Mouse (Mus musculus) heart, postnatal 36 days (tissue): ENCODE measurements around the gene Cdc25a. TPM values are rescaled to one million over a fixed set of nuclear protein-coding genes. Genes with fewer than 3 reads are reported as not detected.

Experiments used
- DNase-seq, 2 experiments: peaks; one replicate each; pipeline ENCODE4 v3.0.0; 2021 to 2022
- intact Hi-C: fragments of 180-260 bp; cut with DNase I; formaldehyde crosslinking; loops from one replicate; pipeline ENCODE4 v1.15.1; 2025
- microRNA-seq, 2 experiments: library from miRNA; unstranded; fragments of <30 nt; microRNA quantifications; one replicate each; pipeline ENCODE4 v1.2.0; 2021; ENCODE audit warnings: borderline number of aligned reads in 2 of 2
- total RNA-seq, 2 experiments: library from RNA; stranded (reverse); gene quantifications; 2 replicates each; pipeline ENCODE4 v1.2.3; 2021

Cdc25a gene
- total RNA-seq, 2 experiments from 2014 or later, result 4.4 to 6.3 TPM

DNA sequence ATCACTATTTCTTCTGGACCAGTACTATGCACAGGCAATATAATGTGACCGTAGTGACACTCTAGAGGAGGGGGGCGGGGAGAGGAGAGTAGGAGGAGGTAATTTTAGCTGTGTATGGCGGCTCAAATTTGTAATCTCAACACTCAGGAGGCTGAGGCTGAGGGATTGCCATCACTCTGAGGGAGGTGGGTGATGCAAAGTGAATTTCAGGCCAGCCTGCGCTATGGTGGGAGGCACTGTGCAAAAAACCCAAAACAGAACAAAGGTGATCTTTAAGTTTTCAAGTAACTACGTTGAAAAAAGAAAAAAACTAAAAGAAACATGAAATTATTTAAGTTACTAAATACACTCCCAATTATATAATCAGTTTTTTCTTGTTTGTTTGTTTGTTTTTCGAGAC is 55.4 kb downstream of the Cdc25a start:
- DNase-seq, result no peak
- intact Hi-C loops, result loop anchor here (2.0 to 5.0 kb wide), 2 partner anchors 37 to 54 kb away; no protein-coding TSS in a partner anchor

DNA sequence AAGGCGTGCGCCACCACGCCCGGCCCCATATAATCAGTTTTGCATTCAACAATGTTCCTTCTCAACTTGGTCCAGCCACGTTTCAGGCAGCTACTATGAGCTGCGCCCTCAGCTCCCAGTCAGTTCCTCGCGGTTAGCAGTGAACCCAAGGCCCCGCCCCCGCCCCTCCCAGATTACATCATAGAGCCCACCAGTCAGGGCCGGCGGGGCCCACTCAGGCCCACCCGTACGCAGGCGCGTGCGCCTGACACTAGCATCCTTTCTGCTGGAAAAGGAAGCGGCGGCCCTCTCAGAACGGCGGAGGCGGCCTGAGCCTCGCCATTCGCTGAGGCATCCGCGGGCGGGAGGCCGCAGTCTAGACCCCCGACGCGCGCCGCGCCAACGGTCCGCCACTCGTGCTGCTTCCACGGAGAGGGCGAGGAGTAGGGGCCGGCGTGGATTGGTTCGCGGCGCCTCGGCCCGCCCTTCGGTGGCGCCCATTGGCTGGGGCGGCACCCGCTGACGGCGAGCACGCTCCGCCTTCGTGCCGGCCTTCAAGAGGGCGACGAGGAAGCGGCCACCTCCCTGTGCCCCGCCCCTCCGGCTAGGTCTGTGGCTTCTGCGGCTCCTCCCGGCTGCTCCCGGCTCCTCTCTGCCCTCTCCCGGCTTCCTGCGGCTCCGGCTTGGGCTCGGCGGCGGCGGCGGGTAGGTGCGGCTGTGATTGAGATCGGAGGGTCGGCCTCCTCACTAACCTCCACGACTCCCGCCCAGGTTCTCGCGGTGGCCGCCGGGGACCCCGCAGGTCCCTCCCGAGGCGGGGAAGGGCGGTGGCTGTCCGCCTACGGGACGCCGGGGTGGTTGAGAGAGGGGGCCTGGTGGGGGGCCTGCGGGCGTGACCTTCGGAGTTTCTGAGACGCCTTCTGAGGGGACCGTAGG is 56.1 kb downstream of the Cdc25a start, which contains the start of gene Map4:
Map4 (plus strand) TSS at position 204 of the 915 bp plus-strand sequence.
- peak; percentile 97 for DNase-seq
- intact Hi-C loops, result loop anchor here (1.0 to 5.0 kb wide), 4 partner anchors 36 to 55 kb away; no protein-coding TSS in a partner anchor

DNA sequence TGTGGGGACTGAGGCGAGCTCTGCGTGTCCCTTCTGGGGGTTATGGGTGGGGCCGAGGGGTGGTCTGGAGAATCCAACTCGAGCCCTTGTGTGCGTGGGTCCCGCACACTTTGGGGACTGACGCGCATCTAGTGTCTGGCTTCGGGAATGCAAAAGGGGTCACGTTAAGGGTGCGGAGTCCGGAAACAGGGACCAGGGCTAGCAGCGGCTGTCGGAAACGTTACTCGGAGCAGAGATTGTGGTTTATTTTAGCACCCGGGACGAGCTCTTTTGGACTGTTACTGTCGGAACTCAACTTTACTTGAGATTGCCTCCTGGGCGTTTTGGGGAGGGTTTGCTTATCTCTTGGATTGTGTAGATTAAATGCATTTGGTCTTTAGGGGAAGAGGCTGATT is 57.0 kb downstream of the Cdc25a start:
- intact Hi-C loops, result loop anchor here (1.0 to 5.0 kb wide), 3 partner anchors 35 to 52 kb away; no protein-coding TSS in a partner anchor

DNA sequence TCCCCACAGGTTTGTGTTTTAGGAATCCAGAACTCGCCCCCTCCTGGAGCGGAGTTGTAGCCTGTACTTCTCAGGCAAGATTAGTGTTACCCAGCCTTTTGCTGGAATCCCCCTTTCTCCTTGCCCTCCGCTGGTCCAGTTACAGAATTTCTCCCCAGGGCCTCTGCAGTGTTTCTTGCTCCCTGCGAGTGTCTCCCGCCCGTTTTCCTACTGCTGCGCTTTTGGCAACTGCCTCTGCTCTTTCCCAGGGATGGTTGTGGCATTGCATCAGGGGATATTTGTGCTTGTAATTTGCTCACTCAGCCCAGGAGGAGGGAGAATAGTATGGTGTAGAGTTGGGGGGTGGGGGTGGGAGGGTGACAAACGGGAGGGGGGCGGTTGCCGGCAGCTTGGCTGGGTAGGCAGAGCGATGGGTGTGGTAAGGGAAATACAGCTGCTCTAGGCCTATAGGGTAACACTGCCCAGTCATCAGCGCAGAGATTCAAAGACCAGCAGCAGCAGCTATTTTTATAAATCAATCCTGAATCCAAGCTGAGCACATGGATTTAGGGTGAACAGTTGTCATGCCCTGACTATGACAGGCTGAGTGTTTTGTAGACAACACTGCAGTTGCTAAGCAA is 57.5 kb downstream of the Cdc25a start:
- DNase-seq, result peak; percentile 49 to 73
- intact Hi-C loops, result loop anchor here (1.0 to 5.0 kb wide), 3 partner anchors 34 to 52 kb away; no protein-coding TSS in a partner anchor

More for the DNA sequence above, 57.0 kb downstream of the Cdc25a start:
- DNase-seq, result peak in 1 of 2 experiments; percentile 46

DNA sequence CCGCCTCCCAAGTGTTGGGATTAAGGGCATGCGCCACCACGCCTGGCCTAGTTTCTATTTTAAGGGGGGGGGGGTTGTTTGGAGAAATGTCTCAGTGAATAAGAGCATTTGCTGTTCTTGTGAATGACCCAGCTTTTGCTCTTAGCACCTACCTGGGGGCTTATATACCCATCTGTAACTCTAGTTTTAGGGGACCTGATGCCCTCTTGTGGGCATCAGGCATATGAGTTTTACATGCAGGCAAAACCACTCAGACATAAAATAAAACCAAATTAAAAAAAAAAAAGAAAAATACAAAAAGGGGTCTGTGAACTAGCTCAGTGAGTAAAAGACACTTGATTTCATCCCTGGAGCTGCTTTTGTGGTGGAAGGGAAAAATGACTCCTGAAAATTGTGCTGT is 64.0 kb downstream of the Cdc25a start:
- intact Hi-C loops, result no loop called here
- no peak for DNase-seq

DNA sequence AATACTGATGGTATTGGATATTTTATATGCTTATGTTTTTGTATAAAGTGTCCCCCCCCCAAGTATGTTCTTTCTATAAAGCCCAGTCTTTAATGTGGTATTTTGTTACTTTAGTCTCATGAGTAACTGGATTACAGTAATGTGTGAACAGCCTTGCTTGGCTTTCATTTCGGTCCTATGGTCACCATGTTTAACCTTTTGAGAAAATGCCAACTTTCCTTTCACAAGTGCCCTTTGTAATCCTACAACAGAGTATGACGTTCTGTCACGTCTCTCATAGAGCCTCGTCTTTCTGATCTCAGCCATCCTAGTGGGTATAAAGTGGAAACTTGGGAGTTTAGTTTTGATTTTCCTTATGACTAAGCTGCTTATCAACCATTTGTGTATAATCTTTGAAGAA is 67.4 kb downstream of the Cdc25a start:
- no peak for DNase-seq
- intact Hi-C loops, result no loop called here

Small RNA genes lying within 50 kb of the gene (microRNA-seq; reads per million reads assigned to microRNA genes)
- 0 reads per million in 2 experiments for gene Mir7089

Other genes starting within 250 kb of the Cdc25a start
- gene Fbxw24, start 249.5 kb upstream of the Cdc25a start, total RNA-seq, result not detected
- gene Fbxw25, start 210.9 kb upstream of the Cdc25a start, total RNA-seq, result not detected
- not detected for gene Fbxw18, start 172.9 kb upstream of the Cdc25a start, total RNA-seq
- not detected for gene Fbxw26, start 129.5 kb upstream of the Cdc25a start, total RNA-seq
- not detected for gene Fbxw27, start 84.9 kb upstream of the Cdc25a start, total RNA-seq
- not detected for gene Spink8, start 63.3 kb upstream of the Cdc25a start, total RNA-seq
- 10 to 100 TPM; 17.9 to 18.5 TPM for gene Nme6, start 42.8 kb upstream of the Cdc25a start, total RNA-seq
- gene Camp, start 26.0 kb upstream of the Cdc25a start, total RNA-seq, result not detected
- gene Map4, start 55.9 kb downstream of the Cdc25a start, total RNA-seq, result 100 to 1,000 TPM; 316 to 318 TPM
- 10 to 100 TPM; 23.4 to 27.4 TPM for gene Smarcc1, start 242.1 kb downstream of the Cdc25a start, total RNA-seq
- gene Dhx30, start 242.3 kb downstream of the Cdc25a start, total RNA-seq, result 10 to 100 TPM; 57.4 to 60.2 TPM